Mouse (Mus musculus): ENCODE results near the gene Mus81.

GRCm38 (mm10) chr19:5449673-5450072 is 38.5 kb downstream of the Mus81 start:
- TF ChIP-seq CTCF (conservative IDR thresholded peaks at IDR 0.05; ENCODE audit: low read length), result no peak
- no peak for TF ChIP-seq POU5F1 (IDR thresholded peaks at IDR 0.05; ENCODE audit: borderline replicate concordance, low read length)
- no peak for TF ChIP-seq NANOG (IDR thresholded peaks at IDR 0.05; ENCODE audit: borderline replicate concordance, low read length)
